Mouse (Mus musculus): ENCODE measurements around the gene Syne1.

- TF ChIP-seq POLR2AphosphoS5 (IDR thresholded peaks at IDR 0.05; ENCODE audit: insufficient replicate concordance, low read depth, low read length) (no peak), CTCF (IDR thresholded peaks at IDR 0.05; ENCODE audit: low read depth, low read length) (no peak)
These were observed 263.0 kb downstream of the Syne1 start for GRCm38 (mm10) chr10:5288262-5288661.

Measured in G1E (cell line).